Mouse (Mus musculus): ENCODE data around the gene Cdkl4.
A peak's percentile ranks its signal among the peaks of the same experiment; 100 is the strongest.
"Not testable (repeated sequence)": the region's sequence is repeated elsewhere in the genome, so short reads cannot be mapped to it uniquely, and the experiment has no call there.

The Cdkl4 gene

DNA sequence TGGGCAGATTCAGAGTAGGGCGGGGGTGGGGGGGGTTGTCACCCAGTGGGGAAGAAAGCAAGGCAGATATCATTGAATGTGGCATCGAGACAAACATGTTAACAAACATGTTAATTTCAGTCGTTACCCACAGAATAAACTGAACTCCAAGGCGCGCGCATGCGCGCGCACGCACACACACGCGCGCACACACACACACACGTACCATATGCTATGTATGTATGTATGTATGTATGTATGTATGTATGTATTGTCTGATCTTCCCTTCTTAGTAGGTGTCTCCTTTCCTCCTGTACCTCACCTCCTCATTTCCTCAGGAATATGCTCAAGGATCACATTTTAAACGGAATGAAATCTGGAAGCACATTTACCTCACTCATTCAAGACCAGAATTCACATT is at the start of gene Cdkl4:
TSS of gene Cdkl4 (minus strand) at position 175 of the 400 bp plus-strand sequence.
- DNase-seq, result no peak

DNA sequence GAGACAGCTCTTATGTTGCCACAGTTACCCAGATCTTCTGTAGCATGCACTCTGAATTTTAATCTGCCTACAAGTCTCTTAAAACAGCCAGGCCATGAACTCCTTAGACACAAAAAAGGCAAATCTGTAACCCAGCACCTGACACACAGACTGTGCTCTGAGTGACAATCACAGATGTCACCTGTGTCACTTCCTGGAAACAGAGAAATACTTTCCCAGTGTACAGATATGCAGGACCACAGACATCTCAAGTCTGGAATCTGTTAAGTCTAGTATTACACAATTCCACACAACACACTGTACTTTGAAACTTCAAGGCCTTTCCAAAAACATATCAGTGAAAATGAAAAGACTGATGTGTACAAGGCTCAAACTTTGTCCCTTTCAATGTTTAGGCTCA is 47.4 kb upstream of the Cdkl4 start:
- no peak for DNase-seq

DNA sequence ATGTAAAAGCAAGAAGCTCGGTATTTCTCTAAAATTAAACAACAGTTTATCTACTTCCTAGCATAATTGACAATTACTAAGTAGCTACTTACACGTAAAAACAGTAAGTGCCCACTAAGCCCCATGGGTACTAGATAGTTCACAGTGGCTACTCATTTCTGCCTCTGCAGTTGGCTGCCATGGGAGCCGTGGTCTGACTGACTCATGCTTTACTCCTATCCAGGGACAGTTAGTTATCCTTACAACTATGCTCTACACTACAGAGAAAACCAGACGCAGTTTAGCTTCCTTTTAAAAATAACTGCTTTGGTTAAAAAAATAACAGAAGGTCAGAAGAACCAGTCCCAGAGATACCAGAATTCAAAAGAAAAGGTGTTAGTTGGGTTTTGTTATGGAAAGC is 44.1 kb upstream of the Cdkl4 start:
- DNase-seq, result no peak

DNA sequence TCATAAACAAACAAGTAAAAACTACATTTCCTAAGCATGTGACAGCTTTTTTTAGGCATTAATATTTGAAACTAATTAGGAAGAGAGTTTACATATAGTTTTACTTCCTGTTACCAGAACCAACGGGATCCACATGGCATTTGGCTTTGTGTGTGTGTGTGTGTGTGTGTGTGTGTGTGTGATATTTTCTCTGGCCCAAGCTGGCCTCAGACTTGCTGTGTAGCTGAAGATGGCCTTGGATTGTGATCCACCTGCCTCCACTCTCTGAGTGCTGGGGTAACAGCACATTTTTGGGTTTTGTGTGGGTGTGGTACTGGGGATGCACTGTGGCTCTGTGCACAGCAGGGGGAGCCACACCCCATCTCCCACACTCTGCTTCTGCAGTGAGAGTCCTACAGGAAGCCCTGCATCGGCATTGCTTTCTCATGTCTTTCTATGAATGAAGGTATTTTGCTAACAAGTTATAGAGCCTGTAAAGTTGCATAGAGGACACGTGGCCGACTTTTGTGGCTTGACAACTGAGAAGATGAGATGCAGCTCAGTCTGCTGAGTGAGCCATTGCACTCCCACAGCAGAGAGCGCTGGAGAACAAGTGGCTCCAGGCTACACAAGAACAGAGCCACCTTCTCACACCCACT is 43.3 kb upstream of the Cdkl4 start:
- peak; percentile 78 for DNase-seq

DNA sequence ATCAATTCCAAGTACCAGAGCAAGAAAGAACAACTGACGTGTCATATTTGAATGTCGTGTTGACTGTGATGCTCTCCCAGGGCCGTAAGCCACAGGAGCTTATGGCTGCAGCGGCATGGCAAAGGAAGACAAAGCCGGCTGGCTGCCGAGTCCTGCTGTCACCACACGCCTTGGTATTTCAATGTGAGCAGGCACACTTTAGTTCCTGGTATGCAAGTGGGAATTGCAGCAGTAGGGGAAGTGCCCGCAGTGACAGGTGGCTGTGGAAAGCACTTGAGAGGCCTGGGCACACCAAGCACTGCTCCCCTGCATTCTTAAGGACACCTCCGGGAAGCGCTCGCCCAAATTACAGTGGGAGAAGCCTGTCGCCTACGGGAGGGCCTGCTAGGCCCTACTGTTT is 41.9 kb upstream of the Cdkl4 start:
- no peak for DNase-seq

DNA sequence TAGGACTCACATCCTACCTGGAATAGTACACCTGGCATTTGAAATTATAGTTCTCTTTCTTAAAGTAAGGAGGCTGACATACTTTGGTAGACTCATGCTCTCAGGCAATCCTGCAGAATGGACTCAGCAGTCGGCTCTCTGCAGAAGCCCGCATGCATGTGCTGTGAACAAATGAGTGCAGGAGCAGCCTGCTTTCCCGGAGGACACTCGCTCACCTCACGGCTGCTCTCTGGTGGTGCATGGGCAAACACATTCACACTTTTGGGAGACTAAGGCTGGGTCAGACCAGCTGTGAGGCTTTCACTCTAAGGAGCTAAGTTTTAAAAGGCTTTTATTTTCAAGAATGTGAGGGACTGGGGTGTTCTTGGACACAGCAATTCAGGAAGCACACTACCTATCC is 41.3 kb upstream of the Cdkl4 start:
- DNase-seq, result no peak

DNA sequence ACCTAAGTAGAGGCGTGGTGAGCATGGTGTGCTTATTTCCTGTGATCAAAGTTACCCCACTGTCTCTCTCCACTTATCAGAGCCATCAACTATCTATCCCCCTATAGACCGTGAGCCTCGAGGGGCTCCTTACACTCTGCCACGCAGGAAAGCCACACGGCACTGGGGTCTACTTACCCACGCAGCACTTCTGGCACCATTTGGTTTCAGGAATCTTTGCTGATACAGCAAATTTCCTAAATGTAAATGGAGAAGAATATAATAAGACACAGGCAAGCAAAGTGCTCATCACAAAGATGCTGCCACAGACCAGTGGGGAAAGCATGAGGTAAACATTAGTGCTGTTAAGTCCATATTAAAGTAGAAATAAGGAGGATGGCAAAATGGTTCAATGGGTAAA is 26.2 kb upstream of the Cdkl4 start:
- no peak for DNase-seq

DNA sequence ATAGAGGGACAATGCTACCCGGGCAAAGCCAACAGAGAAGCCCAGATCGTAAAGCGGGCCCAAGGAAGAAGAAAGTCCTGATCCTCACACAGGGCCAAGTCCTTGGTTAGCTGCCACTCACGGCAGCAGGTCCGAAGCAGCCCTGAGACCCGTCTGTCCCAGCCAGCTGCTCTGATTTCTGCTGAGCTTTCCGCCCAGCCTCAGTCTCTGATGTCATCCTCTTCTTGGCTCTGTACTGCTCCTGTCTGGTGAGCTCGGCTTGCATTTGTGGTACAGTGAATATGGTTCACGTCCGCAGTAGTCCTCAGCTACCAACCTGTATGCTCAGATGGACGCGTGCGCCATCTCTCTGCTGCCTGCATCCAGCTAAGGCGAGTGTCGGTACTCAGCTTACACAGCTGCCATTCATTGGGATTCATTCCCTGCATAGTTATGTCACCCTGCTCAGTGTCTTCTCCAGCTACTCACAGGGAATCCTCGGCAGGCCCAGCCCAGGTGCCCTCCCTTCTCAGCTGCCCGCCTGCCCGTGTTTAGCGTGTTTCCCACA is 25.5 kb upstream of the Cdkl4 start:
- DNase-seq, result no peak

DNA sequence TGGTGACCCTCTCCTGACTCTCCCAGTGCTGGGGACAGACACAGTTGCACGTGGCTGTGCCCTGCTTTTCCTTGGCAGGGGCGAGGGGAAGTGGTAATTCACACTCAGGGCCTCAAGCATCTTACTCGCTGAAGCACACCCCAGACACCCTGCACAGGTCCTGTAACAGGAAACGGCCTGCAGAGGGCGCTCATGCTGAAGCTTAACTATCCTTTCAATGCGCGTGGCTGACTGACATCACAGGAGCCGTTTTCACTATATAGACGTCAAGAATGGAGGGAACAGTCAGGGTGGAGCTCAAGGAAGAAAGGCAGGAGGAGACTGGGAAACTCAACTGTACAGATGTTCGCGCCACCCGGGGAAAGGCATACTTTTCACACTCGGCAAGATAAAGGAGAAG is 23.8 kb upstream of the Cdkl4 start:
- DNase-seq, result peak; percentile 61

DNA sequence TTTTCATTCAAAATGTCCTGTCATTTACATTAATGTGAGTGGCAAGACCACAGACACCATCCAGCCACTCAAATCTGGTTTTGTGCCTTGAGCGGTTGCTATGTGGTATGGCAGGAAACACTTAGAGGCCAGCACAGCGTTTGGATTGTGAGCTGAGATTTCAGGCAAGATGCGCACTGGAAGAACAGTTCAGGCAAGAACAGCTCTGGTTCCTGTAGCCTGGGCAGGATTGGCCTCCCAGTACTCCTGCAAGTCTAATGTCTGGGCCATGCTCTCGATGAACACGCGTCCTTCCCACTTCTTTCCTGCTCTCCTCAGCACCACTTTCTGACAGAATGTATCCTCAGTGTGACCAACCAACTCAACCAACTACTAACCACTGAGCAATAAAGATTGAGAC is 5.4 kb upstream of the Cdkl4 start:
- DNase-seq, result no peak

DNA sequence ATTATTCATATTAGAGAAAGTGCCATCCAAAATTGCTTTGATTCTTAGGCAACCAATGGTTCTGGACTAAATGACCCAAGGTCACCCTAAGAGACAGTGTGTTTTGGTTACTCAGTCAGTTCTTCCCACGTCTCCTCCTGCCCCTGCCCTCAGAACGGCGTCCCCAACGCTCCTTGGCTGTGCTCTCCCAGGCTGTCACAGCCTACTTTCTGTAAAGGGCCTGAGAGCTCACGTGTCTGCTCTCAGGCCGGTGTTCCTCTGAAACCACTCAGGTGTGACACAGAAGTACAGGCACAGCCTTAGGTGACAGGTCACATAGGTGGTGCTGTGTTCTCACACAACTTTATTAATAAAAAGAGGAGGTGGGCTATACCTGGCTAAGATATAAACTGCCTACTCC is 2.3 kb upstream of the Cdkl4 start:
- DNase-seq, result no peak

DNA sequence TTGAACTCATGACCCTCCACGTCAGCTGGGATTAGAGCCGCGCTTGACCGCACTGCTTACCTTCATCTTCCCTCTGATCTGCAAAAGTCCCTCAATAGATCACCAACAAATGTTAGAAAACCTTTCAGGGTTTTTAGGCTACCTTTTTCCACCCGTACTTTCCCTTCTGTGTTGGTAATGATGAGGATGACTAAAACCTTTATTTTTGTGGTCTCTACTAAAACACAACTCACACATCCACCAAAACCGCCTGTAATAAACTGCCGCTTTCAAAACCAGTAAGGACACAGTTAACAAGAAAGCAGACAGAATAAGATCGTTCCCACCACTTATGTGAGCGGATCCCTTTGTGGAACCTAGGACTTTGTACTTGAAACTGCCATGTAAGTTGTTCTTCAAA is 1.5 kb upstream of the Cdkl4 start:
- no peak for DNase-seq

DNA sequence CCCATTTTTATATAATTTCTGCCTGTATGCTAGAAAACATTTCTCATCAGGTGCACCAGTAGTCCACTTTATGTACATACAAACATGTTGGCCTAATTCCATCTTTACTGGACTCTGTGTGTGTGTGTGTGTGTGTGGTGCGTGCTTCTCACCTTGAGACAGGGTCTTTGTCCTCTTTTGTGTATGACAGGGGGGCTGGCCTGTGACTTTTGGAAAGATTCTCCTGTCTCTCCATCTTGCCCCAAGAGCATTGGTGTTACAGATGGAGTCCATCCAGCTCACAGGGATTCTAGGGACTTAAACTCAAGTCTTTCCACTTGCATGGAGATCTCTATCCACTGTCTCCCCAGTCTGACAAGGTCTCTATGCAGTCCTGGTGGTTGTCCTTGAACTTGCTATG is 428 bp upstream of the Cdkl4 start:
- DNase-seq, result no peak

DNA sequence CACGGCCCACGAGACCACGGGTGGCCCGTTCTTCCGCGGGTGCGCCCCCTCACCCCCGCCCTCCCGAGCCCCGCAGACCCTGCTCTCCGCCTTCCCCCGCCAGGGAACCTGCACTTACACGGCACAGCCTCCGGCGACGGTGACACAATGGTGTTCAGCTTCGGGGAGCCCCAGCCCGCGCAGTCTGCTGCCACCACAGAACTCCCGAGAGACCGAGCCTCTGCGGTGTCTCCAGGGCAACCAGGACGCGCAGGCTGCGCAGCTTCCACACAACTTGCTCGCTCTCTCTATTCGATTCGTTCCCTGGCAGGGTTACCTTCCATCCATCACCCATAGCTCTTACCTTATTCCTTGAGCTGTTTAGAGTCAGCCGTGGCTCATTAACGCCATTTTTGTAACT is 399 bp downstream of the Cdkl4 start:
- DNase-seq, result peak; percentile 84

DNA sequence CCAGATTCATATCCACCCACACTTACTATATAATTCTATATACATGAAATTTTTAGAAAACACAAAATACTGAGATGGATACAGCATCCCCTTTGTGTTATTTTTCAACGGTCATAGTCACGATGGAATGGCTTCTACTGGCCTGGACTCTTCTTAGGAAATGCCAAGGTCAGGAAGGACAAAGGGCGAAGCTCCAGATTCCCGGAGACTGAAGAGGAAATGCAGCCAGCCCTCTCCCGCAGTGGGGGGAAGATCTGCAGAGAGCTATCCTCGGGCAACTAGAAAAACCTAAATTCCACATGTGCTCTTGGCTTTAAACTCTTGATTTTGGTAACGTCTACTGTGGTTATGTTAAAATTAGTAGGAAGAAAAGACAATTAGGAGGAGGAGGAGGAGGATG is 2.6 kb downstream of the Cdkl4 start:
- DNase-seq, result no peak

DNA sequence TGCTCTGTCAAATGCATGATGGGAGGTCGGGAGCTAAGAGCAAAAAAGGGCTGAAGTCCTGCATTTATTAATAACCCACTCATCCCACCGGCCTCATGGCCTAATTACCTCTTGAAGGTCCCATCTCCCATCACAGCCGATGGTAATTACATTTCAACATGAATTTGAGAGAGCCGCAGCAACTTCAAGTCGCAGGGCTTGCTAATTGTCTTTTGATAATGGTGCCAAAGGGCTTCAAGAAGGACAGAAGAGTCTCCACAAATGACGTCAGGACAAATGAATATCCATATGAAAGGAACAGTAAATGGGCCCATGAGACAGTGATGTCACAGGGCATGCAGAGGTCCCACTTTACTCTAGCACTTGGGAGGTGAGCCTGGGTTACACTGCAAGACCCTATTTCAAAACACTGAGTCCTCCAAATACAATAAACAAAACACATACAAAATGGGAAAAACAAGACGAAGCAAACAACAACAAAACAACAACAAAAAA is 3.1 kb downstream of the Cdkl4 start:
- DNase-seq, result no peak

DNA sequence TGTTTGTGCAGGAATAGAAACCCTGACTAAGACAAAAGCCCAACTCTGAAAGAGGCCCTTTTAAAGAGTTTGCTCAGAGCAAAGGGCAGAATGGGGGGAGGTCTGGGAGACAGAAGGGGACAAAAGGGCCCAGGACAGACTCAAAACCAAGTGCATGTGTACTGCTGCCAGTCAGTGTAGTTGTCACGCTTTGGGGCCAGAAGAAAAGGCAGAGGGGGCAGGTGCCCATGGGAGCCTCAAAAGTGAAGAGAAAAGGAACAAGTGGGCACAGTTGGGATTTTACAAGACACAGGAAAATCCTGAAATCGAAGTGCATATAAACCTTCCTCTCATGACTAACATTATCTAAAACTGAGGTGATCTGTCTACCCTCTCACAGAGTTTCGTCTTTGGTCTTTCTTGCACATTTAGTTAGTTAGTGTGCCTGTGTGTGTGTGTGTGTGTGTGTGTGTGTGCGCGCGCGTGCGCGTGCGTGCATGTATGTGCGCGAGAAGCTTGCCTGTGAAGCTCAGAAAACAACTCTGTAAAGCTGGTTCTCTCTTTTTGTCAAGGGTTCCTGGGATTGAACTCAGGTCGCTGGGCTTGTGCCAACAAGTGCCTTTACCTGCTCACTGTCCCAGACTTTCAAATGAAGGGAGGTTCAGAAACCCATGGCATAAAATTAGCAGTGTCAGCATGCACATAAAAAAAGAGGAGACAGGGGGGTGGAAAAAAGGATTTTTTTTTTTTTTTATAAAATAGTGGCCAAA is 5.3 kb downstream of the Cdkl4 start:
- no peak for DNase-seq

DNA sequence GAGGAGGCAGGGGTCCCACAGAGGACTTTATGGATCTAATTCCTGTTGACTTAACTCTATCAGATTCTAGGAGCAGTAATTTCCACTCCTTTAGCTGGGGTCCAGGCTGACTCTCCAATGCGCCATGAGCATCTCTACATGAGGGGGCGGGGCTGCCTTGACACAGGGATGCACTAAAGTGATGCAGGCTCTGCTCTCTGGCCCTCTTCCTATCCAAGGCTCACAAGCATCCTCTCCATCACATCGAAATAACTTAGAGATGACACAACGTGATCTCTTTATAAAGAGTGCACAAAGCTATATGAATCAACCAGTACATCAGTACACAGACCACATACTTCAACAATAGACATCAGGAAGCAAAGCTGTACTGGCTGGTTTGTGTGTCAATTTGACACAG is 6.2 kb downstream of the Cdkl4 start:
- DNase-seq, result no peak

DNA sequence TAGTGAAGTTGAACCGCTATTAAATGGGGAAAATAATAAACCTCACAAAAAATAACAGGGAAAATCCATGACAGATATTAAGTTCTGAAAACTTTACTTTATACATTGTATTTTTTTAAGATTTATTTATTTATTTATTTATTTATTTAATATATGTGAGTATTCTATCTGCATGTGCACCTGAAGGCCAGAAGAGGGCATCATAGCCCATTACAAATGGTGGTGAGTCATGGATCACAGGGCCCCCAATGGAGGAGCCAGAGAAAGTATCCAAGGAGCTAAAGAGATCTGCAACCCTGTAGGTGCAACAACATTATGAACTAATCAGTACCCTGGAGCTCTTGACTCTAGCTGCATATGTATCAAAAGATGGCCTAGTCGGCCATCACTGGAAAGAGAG is 7.9 kb downstream of the Cdkl4 start:
- DNase-seq, result not testable (repeated sequence)

DNA sequence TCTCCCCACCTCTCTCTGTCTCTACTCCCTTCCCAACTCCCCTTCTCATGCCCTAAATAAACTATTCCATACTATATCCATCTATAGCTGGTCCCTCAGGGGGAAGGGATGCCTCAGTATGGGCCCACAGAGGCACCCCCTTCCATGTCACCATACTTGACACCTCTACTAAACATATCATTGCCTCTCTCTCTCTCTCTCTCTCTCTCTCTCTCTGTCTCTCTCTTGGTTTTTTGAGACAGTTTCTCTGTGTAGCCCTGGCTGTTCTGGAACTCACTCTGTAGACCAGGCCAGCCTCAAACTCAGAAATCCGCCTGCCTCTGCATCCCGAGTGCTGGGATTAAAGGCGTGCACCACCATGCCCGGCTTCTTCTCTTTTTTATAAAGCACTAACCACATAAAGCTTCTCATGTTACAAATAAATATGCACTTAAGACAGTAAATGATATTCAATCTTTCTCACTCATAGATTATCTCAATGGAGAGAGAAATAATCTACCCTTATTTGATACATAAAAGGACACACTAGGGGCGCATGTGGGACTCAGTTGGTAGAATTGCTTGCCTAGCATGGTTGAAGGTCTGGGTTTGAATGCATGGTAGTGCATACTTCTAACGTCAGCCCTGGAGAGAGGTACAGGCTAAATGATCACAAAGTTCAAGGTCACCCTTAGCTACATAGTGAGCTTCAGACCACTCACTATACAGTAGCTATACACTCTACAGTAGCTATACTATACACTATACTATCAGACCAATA is 8.6 kb downstream of the Cdkl4 start:
- no peak for DNase-seq

DNA sequence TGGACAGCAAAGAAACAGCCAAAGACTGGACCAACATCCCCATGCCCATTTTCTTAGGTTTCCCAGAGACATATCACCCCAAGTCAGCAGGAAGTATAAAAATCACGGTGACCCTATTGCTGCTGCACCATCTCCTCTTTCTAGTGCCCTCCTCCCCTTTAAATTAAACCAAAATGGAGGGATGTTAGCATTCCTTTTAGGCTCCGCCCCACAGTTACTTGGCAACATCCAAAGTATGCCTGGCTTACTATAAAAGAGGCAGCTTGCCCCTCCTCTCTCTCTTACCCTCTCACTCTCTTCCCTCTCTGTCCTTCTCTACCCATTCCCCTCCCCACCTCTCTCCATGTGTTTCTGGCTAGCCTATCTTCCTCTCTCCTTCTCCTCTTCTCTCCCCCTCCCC is 9.2 kb downstream of the Cdkl4 start:
- DNase-seq, result no peak

DNA sequence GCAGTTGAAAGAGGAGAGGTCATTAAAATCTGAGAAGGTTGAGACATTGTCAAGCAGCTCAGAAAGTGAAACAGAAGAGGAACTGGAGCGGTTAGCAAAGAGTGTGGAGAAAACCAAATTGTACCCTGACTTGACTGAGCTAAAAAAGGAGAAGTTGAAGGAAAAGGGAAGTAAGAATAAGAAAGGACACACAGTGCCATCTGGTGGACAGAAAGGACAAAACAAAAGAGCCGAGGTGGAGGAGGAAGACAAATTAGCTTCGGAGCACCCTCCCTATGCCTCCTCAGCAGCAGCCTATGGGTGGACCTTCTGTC is 13.0 kb downstream of the Cdkl4 start:
- DNase-seq, result no peak

DNA sequence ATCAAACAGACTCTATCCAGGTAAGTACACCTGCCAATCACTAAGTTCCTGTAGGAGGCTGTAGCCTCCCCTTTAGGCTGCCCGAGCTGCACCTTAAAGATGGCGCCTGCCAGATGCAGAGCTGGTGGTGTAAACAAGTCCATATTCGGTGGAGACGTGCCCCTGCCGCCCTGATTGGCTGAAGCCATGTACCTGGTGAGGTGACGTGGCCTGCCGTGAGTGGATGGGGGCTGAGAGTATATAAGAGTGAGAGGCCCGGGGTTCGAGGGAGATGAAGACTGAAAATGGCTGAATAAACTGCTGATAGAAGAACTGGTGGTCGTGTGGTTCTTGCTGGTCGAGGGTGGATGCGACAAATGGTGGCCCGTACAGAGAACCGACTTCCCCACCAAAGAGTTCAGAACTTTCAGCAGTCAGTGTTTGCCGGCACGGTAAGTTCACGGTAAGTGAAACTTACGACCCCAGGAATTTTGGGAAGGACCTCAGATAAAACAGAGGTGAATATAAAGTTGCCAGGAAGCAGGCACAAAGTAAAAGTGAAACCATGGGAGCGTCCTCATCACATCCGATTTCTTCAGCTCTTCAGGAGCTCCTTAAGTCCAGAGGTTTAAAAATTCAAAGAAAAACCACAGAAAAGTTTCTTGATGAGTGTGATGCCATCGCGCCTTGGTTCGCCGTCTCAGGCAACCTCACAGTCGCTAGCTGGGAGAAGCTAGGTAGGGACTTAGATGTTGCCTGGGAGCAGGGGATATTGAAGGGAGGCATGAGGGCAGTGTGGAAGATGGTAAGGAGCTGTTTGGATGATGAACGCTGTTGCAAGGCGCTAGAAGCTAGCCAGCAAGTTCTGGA is 13.6 kb downstream of the Cdkl4 start:
- DNase-seq, result not testable (repeated sequence)

Measured in right cerebral cortex, adult 18-20 months (tissue).